Mouse (Mus musculus): Measurements from ENCODE around the gene Gm17387.

DNA sequence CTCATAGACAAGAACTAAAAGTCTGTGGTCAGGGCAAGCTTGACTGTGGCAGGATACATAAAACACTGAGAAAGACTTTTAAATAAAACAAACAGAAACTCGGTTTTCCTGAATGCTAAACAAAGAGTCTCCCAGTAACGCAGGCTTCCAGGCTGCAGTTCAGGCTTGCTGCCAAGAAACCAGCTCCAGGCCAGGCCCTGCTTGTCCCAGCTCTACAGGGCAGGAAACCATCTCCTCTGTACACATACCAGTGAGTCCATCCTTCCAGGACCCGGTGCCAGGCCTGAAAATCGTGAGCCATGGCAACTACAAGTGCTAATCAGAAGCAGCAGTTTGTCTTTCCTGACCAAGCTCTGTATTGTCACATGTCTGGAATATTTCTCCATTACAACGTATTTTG is 12.7 kb downstream of the Gm17387 start:
- TF ChIP-seq CTCF (IDR thresholded peaks at IDR 0.05; ENCODE audit: low read depth, low read length) (no peak), POLR2A (IDR thresholded peaks at IDR 0.05; ENCODE audit: borderline replicate concordance, low read depth, low read length) (no peak)
